Mouse (Mus musculus) liver, embryonic 14.5 days (tissue): ENCODE data around the gene Tmem270.

Experiments used
- CTCF ChIP-seq: IDR thresholded peaks from 2 replicates; pipeline ENCODE4 v1.5.1; 2016; ENCODE audit warnings: antibody characterized with exemption, low read depth, control low read depth
- EP300 ChIP-seq: IDR thresholded peaks from 2 replicates; pipeline ENCODE4 v1.6.1; 2016; ENCODE audit warnings: antibody characterized with exemption, low read depth

- TF ChIP-seq CTCF (no peak), EP300 (no peak)
Measured at GRCm38 (mm10) chr5:134891552-134891951, 15.0 kb downstream of the Tmem270 start.
